Mouse (Mus musculus) liver, adult 2 months (tissue): ENCODE data around the gene Trim29. TPM values are rescaled to one million over a fixed set of nuclear protein-coding genes. Genes with fewer than 3 reads are reported as not detected.

ENCODE experiments used
- DNase-seq: peaks from one replicate; pipeline ENCODE4 v3.0.0-alpha.2; 2011; ENCODE audit warnings: low read depth, low spot score; ENCODE audit errors: extremely low read depth
- H3K27ac ChIP-seq: fragments of 200-500 bp; replicated peaks from 2 replicates; pipeline ENCODE4 v1.5.1; 2012; ENCODE audit warnings: low read depth, mild to moderate bottlenecking, control low read depth, inconsistent platforms, low read length; ENCODE audit not compliant: insufficient read depth
- H3K27me3 ChIP-seq: fragments of 200-500 bp; 2 replicates; pipeline ENCODE4 v1.6.1; 2012; ENCODE audit warnings: mild to moderate bottlenecking, moderate library complexity, low read length, inconsistent platforms; ENCODE audit not compliant: control insufficient read depth, insufficient read depth
- H3K36me3 ChIP-seq: fragments of 200-500 bp; 2 replicates; pipeline ENCODE4 v1.6.1; 2012; ENCODE audit warnings: low read length, inconsistent platforms; ENCODE audit not compliant: control insufficient read depth, insufficient read depth
- H3K4me1 ChIP-seq: fragments of 200-500 bp; 2 replicates; pipeline ENCODE4 v1.6.1; 2011; ENCODE audit warnings: low read length; ENCODE audit not compliant: control insufficient read depth, insufficient read depth
- H3K4me3 ChIP-seq: fragments of 200-500 bp; 2 replicates; pipeline ENCODE4 v1.5.1; 2011; ENCODE audit warnings: low read depth, mild to moderate bottlenecking, control low read depth, low read length, moderate library complexity; ENCODE audit not compliant: insufficient read depth
- H3K79me2 ChIP-seq: fragments of 200-500 bp; 2 replicates; pipeline ENCODE4 v1.6.1; 2012; ENCODE audit warnings: inconsistent platforms, mild to moderate bottlenecking, low read length, moderate library complexity; ENCODE audit not compliant: control insufficient read depth, insufficient read depth
- H3K9ac ChIP-seq: fragments of 200-500 bp; 2 replicates; pipeline ENCODE4 v1.6.1; 2012; ENCODE audit warnings: low read depth, mild to moderate bottlenecking, control low read depth, inconsistent platforms, low read length
- CTCF ChIP-seq: fragments of 200-500 bp; IDR thresholded peaks from 2 replicates; pipeline ENCODE4 v1.5.1; 2011; ENCODE audit warnings: low read depth, low read length, control low read depth
- POLR2A ChIP-seq: fragments of 200-500 bp; IDR thresholded peaks from 2 replicates; pipeline ENCODE4 v1.6.1; 2011; ENCODE audit warnings: low read length, control low read depth; ENCODE audit not compliant: insufficient read depth; ENCODE audit errors: extremely low read depth
- WGBS: fragments of 180-500 bp; shearing (Covaris S2); methylation state at CpG from one replicate; pipeline ENCODE4 v1.1.7; 2018; 5-methylcytosine and 5-hydroxymethylcytosine counted together
- polyA plus RNA-seq: library from polyadenylated mRNA; depleted of rRNA; stranded (reverse); fragments of >200 nt; gene quantifications from 2 replicates; pipeline ENCODE4 v1.2.3, GENCODE M21; 2012
- total RNA-seq: library from RNA; depleted of rRNA; stranded (reverse); fragments of >200 nt; gene quantifications from 2 replicates; pipeline ENCODE4 v1.2.3, GENCODE M21; 2014

The Trim29 gene
- total and polyA plus RNA-seq, 2 experiments: not detected

DNA sequence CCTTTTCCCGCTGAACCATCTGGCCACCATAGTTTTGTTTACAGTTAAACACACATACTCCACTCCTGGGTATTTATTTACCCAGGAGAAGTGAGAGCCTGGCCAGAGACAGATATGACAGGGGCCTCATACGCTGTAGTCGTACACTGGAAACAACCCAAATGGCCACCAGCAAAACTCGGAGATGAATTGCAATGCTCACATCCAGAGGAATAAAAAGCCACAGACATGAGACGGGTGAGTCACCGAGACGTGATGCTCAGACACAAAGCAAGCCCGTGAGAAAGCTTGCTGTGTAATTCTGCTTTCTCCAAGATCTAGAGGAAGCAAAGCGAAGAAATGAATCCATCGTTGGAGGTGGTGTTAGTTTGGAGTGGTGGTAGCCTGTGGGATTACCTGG, 10.3 kb upstream of the Trim29 start:
- Histone ChIP-seq H3K27ac (no peak overlapping the region), H3K79me2 (no peaks in the 10 kb centered on the region), H3K4me1 (no peaks in the 10 kb centered on the region), H3K4me3 (no peak overlapping the region), H3K36me3 (no peaks in the 10 kb centered on the region), H3K9ac (no peak overlapping the region), H3K27me3 (no peaks in the 10 kb centered on the region)
- TF ChIP-seq POLR2A (no peak), CTCF (no peak)
- no peak for DNase-seq
- 58% methylated on average over 10 of the region's 10 CpGs for WGBS

DNA sequence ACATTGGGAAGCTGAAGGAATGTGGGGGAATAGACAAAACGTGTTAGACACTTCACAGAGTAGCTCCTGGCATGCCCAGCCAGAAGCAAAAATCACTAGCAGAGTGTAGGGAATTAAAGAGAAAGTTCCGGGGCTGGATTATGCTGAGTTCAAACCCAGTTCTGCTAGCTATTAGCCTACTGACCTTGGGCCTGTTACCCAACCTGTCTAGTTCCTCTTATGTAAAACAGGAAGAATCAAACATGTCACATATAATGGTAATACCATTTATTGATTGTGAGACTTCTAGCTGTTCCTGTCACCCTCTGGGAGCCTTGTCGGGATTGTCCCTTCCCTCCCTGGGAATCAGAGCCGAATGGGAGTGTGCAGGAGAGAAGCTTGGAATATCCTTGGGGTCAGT, 7.7 kb upstream of the Trim29 start:
- no peak overlapping the region for H3K9ac ChIP-seq
- 48% methylated on average over 4 of the region's 4 CpGs for WGBS
- H3K4me1 ChIP-seq: no peaks in the 10 kb centered on the region
- no peak overlapping the region for H3K27ac ChIP-seq
- H3K36me3 ChIP-seq: no peaks in the 10 kb centered on the region
- H3K27me3 ChIP-seq: no peaks in the 10 kb centered on the region
- TF ChIP-seq POLR2A: no peak
- TF ChIP-seq CTCF: no peak
- H3K4me3 ChIP-seq: no peak overlapping the region
- peak; percentile 20 for DNase-seq
- H3K79me2 ChIP-seq: no peaks in the 10 kb centered on the region

DNA sequence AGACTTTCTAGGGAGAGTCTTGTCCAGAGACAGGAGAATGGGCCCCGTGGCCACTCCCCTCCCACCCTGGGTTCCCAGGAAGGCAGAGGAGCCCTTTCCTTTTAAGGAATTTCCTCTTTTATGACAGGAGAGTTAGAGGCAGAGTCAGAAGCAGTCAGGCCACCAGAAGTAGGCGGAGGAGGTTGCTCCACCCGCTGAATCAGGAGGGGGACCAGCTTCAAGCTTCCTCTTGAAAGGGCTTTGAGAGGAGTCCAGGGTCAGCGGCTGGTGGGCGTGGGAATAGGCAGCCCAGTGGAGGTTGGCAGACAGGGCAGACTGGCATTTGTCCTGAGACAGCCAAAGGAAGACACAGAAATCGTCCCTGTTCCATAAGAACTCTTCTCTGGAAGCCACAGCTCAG, 4.8 kb upstream of the Trim29 start:
- TF ChIP-seq CTCF: no peak
- TF ChIP-seq POLR2A: no peak
- Histone ChIP-seq H3K79me2 (no peaks in the 10 kb centered on the region), H3K4me1 (no peaks in the 10 kb centered on the region), H3K9ac (no peak overlapping the region), H3K27ac (no peak overlapping the region), H3K27me3 (peaks cover 3% of the 10 kb centered on the region; the same call in 1 of the 2 replicates), H3K4me3 (no peak overlapping the region), H3K36me3 (no peaks in the 10 kb centered on the region)
- DNase-seq: no peak
- WGBS: 57% methylated on average over 6 of the region's 6 CpGs

DNA sequence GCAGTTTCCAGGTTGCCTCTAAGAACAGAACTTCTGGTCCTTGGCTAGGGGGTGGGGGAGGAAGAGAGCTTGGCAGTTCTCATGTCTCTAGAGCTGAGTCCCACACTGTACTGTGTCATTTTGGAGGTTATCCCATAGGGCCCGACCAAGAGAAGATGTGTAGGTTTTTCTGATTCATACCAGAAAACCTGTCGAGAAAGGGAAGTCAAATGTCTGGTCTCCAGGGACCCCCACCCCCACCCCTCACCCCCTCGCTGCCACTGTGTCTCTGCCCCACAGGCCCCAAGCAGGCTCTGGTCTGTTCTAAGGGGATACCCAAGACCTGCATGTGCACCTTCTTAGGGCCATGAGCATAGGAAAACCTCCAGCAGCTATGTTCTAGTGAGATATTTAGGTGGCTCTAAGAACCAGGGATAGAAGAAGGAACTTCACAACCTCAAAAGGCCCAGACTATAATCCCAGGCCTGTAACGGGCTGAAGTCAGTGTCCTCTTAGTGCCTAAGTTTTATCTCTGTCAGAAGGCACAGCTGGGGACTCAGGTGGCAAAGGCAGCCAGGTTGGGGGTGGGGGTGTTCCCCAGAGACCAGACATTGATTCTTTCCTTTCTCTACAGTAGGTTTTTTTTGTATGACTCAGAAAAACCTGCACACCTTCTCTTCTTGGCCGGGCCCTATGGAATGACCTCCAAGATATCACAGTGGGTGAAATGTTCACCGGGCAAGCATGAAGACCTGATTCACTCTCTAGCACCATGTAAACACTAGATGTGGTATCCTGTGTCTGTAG, 1.4 kb upstream of the Trim29 start:
- DNase-seq: no peak
- no peak overlapping the region for H3K27ac ChIP-seq
- H3K4me1 ChIP-seq: no peaks in the 10 kb centered on the region
- no peak overlapping the region for H3K9ac ChIP-seq
- TF ChIP-seq POLR2A (no peak), CTCF (no peak)
- 81% methylated on average over 6 of the region's 6 CpGs for WGBS
- no peaks in the 10 kb centered on the region for H3K79me2 ChIP-seq
- H3K4me3 ChIP-seq: no peak overlapping the region
- H3K27me3 ChIP-seq: peaks cover 3% of the 10 kb centered on the region; the same call in 1 of the 2 replicates
- no peaks in the 10 kb centered on the region for H3K36me3 ChIP-seq

DNA sequence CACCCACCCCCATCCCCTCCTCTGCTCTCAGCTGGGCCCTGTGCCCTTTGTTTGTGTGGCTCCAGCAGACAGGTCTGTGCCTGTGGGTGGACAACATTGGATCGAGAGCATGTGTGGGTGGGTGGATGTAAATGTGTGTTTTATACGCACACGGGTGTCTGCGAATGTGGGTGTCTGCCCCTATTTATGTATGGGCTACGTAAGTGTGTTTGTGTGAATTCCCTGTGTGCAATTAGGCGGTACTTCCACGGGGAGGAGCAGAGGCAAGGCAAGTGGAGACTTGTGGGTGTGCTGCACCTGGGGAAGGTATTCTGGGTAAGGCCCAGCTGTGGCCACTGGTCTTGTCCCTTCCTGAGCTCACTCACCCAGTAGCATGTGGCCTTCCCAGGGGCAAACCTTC, 1.5 kb downstream of the Trim29 start:
- H3K79me2 ChIP-seq: no peaks in the 10 kb centered on the region
- no peak overlapping the region for H3K27ac ChIP-seq
- TF ChIP-seq POLR2A (no peak), CTCF (no peak)
- no peaks in the 10 kb centered on the region for H3K4me1 ChIP-seq
- H3K27me3 ChIP-seq: peaks cover 3% of the 10 kb centered on the region; the same call in 1 of the 2 replicates
- no peak overlapping the region for H3K4me3 ChIP-seq
- H3K9ac ChIP-seq: no peak overlapping the region
- H3K36me3 ChIP-seq: no peaks in the 10 kb centered on the region
- WGBS: 81% methylated on average over 7 of the region's 7 CpGs
- DNase-seq: no peak

DNA sequence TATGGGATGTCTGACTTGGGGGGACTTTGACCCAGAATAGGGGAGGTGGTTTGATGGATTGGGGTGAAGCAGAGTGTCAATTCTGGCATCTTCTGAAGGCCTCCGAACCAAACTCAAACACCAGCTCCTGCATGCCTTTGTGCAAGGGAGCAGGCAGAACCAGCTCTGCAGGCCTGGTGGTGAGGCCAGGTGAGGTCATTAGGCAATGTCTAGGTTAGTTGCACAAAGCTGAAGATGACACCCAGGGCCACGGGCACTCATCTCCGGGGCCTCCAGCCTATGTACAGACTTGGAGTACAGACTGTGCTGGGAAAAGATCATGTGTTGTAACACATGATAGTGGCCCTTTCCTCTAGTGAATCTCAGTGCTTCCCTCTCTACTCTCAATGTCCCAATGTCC, 3.2 kb downstream of the Trim29 start:
- no peaks in the 10 kb centered on the region for H3K79me2 ChIP-seq
- H3K27ac ChIP-seq: no peak overlapping the region
- H3K36me3 ChIP-seq: no peaks in the 10 kb centered on the region
- H3K27me3 ChIP-seq: peaks cover 3% of the 10 kb centered on the region; the same call in 1 of the 2 replicates
- no peak overlapping the region for H3K9ac ChIP-seq
- no peak for DNase-seq
- TF ChIP-seq POLR2A (no peak), CTCF (no peak)
- no peaks in the 10 kb centered on the region for H3K4me1 ChIP-seq
- 70% methylated on average over 3 of the region's 3 CpGs for WGBS
- H3K4me3 ChIP-seq: no peak overlapping the region
